Mouse (Mus musculus) neural tube, embryonic 12.5 days (tissue): ENCODE measurements around the gene Eml2. TPM values are rescaled to one million over a fixed set of nuclear protein-coding genes. Genes with fewer than 3 reads are reported as not detected.
A peak's percentile ranks its signal among the peaks of the same experiment; 100 is the strongest.

ENCODE experiments used
- ATAC-seq: fragments of 200-750 bp; cut with Nextera tagmentation; 2 replicates; pipeline ENCODE4 v1.8.0; 2017; ENCODE audit warnings: low read depth, mild to moderate bottlenecking, moderate TSS enrichment, moderate library complexity; ENCODE audit not compliant: low FRiP score
- H3K27ac ChIP-seq: fragments of 300-500 bp; sonication (generic); 2 replicates; pipeline ENCODE4 v1.5.1; 2016
- H3K27me3 ChIP-seq: fragments of 300-500 bp; sonication (generic); replicated peaks from 2 replicates; pipeline ENCODE4 v1.6.1; 2016; ENCODE audit warnings: mild to moderate bottlenecking
- H3K36me3 ChIP-seq: fragments of 300-500 bp; sonication (generic); 2 replicates; pipeline ENCODE4 v1.6.1; 2016; ENCODE audit warnings: mild to moderate bottlenecking
- H3K4me1 ChIP-seq: fragments of 300-500 bp; sonication (generic); 2 replicates; pipeline ENCODE4 v1.6.1; 2016
- H3K4me2 ChIP-seq: fragments of 300-500 bp; sonication (generic); replicated peaks from 2 replicates; pipeline ENCODE4 v1.6.1; 2016; ENCODE audit warnings: mild to moderate bottlenecking
- H3K4me3 ChIP-seq: fragments of 300-500 bp; sonication (generic); 2 replicates; pipeline ENCODE4 v1.5.1; 2016
- H3K9ac ChIP-seq: fragments of 300-500 bp; sonication (generic); 2 replicates; pipeline ENCODE4 v1.6.1; 2016; ENCODE audit warnings: mild to moderate bottlenecking
- H3K9me3 ChIP-seq: fragments of 300-500 bp; sonication (generic); 2 replicates; pipeline ENCODE4 v1.6.1; 2016; ENCODE audit warnings: mild to moderate bottlenecking
- WGBS: fragments of 180-500 bp; shearing (Covaris S2); methylation state at CpG from one replicate; pipeline ENCODE4 v1.1.7; 2016; 5-methylcytosine and 5-hydroxymethylcytosine counted together
- polyA plus RNA-seq: library from polyadenylated mRNA; unstranded; fragments of >200 nt; fragmentation: Nextera tagmentation; extraction: Ambion mirVana; gene quantifications from 2 replicates; pipeline ENCODE4 v1.2.1, GENCODE M21; 2016

The Eml2 gene
- polyA plus RNA-seq: 5.1 and 6.6 TPM in 2 replicates

GRCm38 (mm10) chr7:19175708-19176515 lies at the start of gene Eml2:
TSS of gene Eml2 (plus strand) at chr7:19176421.
- peaks cover 38% of the 10 kb centered on the region for H3K4me1 ChIP-seq
- H3K9ac ChIP-seq: peak within 1 kb of the TSS; percentile 58
- peak; percentile 93 for ATAC-seq
- peaks cover 57% of the 10 kb centered on the region for H3K27me3 ChIP-seq
- H3K27ac ChIP-seq: no peak within 1 kb of the TSS; the same call in 1 of the 2 replicates
- no peaks in the 10 kb centered on the region for H3K9me3 ChIP-seq
- peak within 1 kb of the TSS; percentile 70 for H3K4me2 ChIP-seq
- H3K36me3 ChIP-seq: no peaks in the 10 kb centered on the region
- H3K4me3 ChIP-seq: peak within 1 kb of the TSS; percentile 53
- under 1% methylated on average over 30 of the region's 30 CpGs for WGBS

GRCm38 (mm10) chr7:19127744-19128143 lies 48.5 kb upstream of the Eml2 start:
- no peak for ATAC-seq
- Histone ChIP-seq H3K36me3 (peaks cover 3% of the 10 kb centered on the region; the same call in 1 of the 2 replicates), H3K4me3 (no peak overlapping the region), H3K4me1 (peaks cover 14% of the 10 kb centered on the region), H3K27me3 (no peaks in the 10 kb centered on the region), H3K9ac (no peak overlapping the region), H3K9me3 (no peaks in the 10 kb centered on the region), H3K4me2 (no peak overlapping the region), H3K27ac (no peak overlapping the region)
- 93% methylated on average over 5 of the region's 5 CpGs for WGBS

GRCm38 (mm10) chr7:19129396-19129795 lies 46.8 kb upstream of the Eml2 start:
- H3K27me3 ChIP-seq: no peaks in the 10 kb centered on the region

GRCm38 (mm10) chr7:19130657-19131056 lies 45.6 kb upstream of the Eml2 start:
- Histone ChIP-seq H3K27me3 (no peaks in the 10 kb centered on the region), H3K4me1 (peaks cover 14% of the 10 kb centered on the region), H3K9me3 (no peaks in the 10 kb centered on the region), H3K36me3 (peaks cover 17% of the 10 kb centered on the region), H3K4me2 (peak overlapping the region; percentile 65), H3K9ac (peak overlapping the region; percentile 56; the same call in 1 of the 2 replicates), H3K27ac (peak overlapping the region; percentile 84), H3K4me3 (peak overlapping the region; percentile 35; the same call in 1 of the 2 replicates)
- no peak for ATAC-seq
- 36% methylated on average over 4 of the region's 4 CpGs for WGBS

More at GRCm38 (mm10) chr7:19129396-19129795, 46.8 kb upstream of the Eml2 start:
- Histone ChIP-seq H3K4me2 (no peak overlapping the region), H3K9me3 (no peaks in the 10 kb centered on the region), H3K4me1 (peaks cover 14% of the 10 kb centered on the region), H3K27ac (no peak overlapping the region), H3K36me3 (peaks cover 4% of the 10 kb centered on the region; the same call in 1 of the 2 replicates), H3K4me3 (no peak overlapping the region), H3K9ac (no peak overlapping the region)
- WGBS: 93% methylated on average over 5 of the region's 5 CpGs
- no peak for ATAC-seq

- under 1% methylated on average over 39 of the region's 39 CpGs for WGBS
- no peaks in the 10 kb centered on the region for H3K27me3 ChIP-seq
- peaks cover 24% of the 10 kb centered on the region for H3K36me3 ChIP-seq
- peak overlapping the region; percentile 65 for H3K4me2 ChIP-seq
- peak; percentile 98 for ATAC-seq
- H3K27ac ChIP-seq: peak overlapping the region; percentile 84
- peaks cover 14% of the 10 kb centered on the region for H3K4me1 ChIP-seq
- H3K9me3 ChIP-seq: no peaks in the 10 kb centered on the region
- peak overlapping the region; percentile 56 for H3K9ac ChIP-seq
- peak overlapping the region; percentile 35 for H3K4me3 ChIP-seq
These were observed 44.8 kb upstream of the Eml2 start for GRCm38 (mm10) chr7:19131324-19131848.

GRCm38 (mm10) chr7:19136168-19136567 lies 40.1 kb upstream of the Eml2 start:
- H3K27me3 ChIP-seq: no peaks in the 10 kb centered on the region
- no peak overlapping the region for H3K27ac ChIP-seq
- ATAC-seq: no peak
- peaks cover 6% of the 10 kb centered on the region for H3K4me1 ChIP-seq
- no peak overlapping the region for H3K9ac ChIP-seq
- WGBS: 98% methylated on average over 13 of the region's 13 CpGs
- no peak overlapping the region for H3K4me3 ChIP-seq
- H3K9me3 ChIP-seq: no peaks in the 10 kb centered on the region
- no peak overlapping the region for H3K4me2 ChIP-seq
- H3K36me3 ChIP-seq: peaks cover 65% of the 10 kb centered on the region

GRCm38 (mm10) chr7:19136673-19137334 lies 39.4 kb upstream of the Eml2 start:
- no peaks in the 10 kb centered on the region for H3K27me3 ChIP-seq
- 94% methylated on average over 38 of the region's 38 CpGs for WGBS
- peaks cover 3% of the 10 kb centered on the region for H3K4me1 ChIP-seq
- H3K27ac ChIP-seq: no peak overlapping the region
- no peak overlapping the region for H3K9ac ChIP-seq
- H3K4me3 ChIP-seq: no peak overlapping the region
- H3K9me3 ChIP-seq: no peaks in the 10 kb centered on the region
- no peak overlapping the region for H3K4me2 ChIP-seq
- H3K36me3 ChIP-seq: peaks cover 68% of the 10 kb centered on the region
- ATAC-seq: no peak

- no peak for ATAC-seq
- Histone ChIP-seq H3K4me1 (no peaks in the 10 kb centered on the region), H3K9ac (no peak overlapping the region), H3K36me3 (peaks cover 68% of the 10 kb centered on the region), H3K9me3 (no peaks in the 10 kb centered on the region), H3K4me3 (no peak overlapping the region), H3K4me2 (no peak overlapping the region), H3K27ac (no peak overlapping the region), H3K27me3 (no peaks in the 10 kb centered on the region)
- WGBS: 61% methylated on average over 5 of the region's 5 CpGs
These were observed 38.8 kb upstream of the Eml2 start for GRCm38 (mm10) chr7:19137380-19137779.

GRCm38 (mm10) chr7:19146793-19147192 lies 29.4 kb upstream of the Eml2 start:
- Histone ChIP-seq H3K27me3 (no peaks in the 10 kb centered on the region), H3K9ac (no peak overlapping the region), H3K9me3 (no peaks in the 10 kb centered on the region), H3K36me3 (peaks cover 14% of the 10 kb centered on the region), H3K4me2 (no peak overlapping the region), H3K4me1 (peaks cover 22% of the 10 kb centered on the region), H3K4me3 (no peak overlapping the region), H3K27ac (no peak overlapping the region)
- WGBS: 85% methylated on average over 10 of the region's 10 CpGs
- ATAC-seq: no peak

- WGBS: 59% methylated on average over 6 of the region's 6 CpGs
- no peaks in the 10 kb centered on the region for H3K9me3 ChIP-seq
- no peak overlapping the region for H3K27ac ChIP-seq
- H3K9ac ChIP-seq: no peak overlapping the region
- ATAC-seq: no peak
- H3K4me1 ChIP-seq: peaks cover 22% of the 10 kb centered on the region
- H3K4me3 ChIP-seq: no peak overlapping the region
- H3K36me3 ChIP-seq: peaks cover 22% of the 10 kb centered on the region
- no peaks in the 10 kb centered on the region for H3K27me3 ChIP-seq
- H3K4me2 ChIP-seq: peak overlapping the region; percentile 80
These were observed 28.6 kb upstream of the Eml2 start for GRCm38 (mm10) chr7:19147497-19148045.

- 14% methylated on average over 20 of the region's 20 CpGs for WGBS
- Histone ChIP-seq H3K4me2 (peak overlapping the region; percentile 80), H3K27ac (peak overlapping the region; percentile 42; the same call in 1 of the 2 replicates), H3K36me3 (peaks cover 29% of the 10 kb centered on the region), H3K9ac (peak overlapping the region; percentile 61), H3K27me3 (no peaks in the 10 kb centered on the region), H3K4me1 (peaks cover 22% of the 10 kb centered on the region), H3K4me3 (peak overlapping the region; percentile 59), H3K9me3 (no peaks in the 10 kb centered on the region)
- ATAC-seq: no peak
These were observed 27.9 kb upstream of the Eml2 start for GRCm38 (mm10) chr7:19148180-19148874.
